Mouse (Mus musculus) small intestine, adult 10 weeks (tissue): ENCODE measurements around the gene Dynlrb2. TPM values are rescaled to one million over a fixed set of nuclear protein-coding genes. Genes with fewer than 3 reads are reported as not detected.

Source experiments
- polyA plus RNA-seq: library from polyadenylated mRNA; stranded (reverse); fragments of 350-450 nt; fragmentation: Illumina TruSeq; extraction: RNeasy Lipid Tissue Mini Kit (QIAGEN cat#74804); gene quantifications from one replicate; pipeline ENCODE4 v1.2.3, GENCODE M21; 2014; ENCODE audit warnings: low replicate concordance

Gene Dynlrb2
- not detected for polyA plus RNA-seq

GRCm38 (mm10) chr8:116504477-116505120 lies at the start of gene Dynlrb2:
Gene Dynlrb2, plus strand, starts transcription at chr8:116504974.

Other genes starting within 250 kb of the Dynlrb2 start
- gene Cdyl2, start 228.0 kb downstream of the Dynlrb2 start, polyA plus RNA-seq, result not detected